8 mouse cellular contexts compared by ENCODE assay signal in genomic region chr10:121475101-121475671, GRCm38 (mm10). TPM values are rescaled to one million over a fixed set of nuclear protein-coding genes. Genes with fewer than 3 reads are reported as not detected.
A peak's percentile ranks its signal among the peaks of the same experiment; 100 is the strongest.
DNase-seq lines count a peak whose midpoint lies in the region; ATAC-seq and TF ChIP-seq lines count a peak whose summit lies in the region.

No protein-coding gene starts in this region.

- TF ChIP-seq CTCF in kidney, adult 2 months (conservative IDR thresholded peaks at IDR 0.05; ENCODE audit: insufficient read depth, insufficient read length, low read depth, low read length) = no peak

- 3% methylated on average over 31 of the region's 31 CpGs for WGBS in kidney, adult 2 months
- WGBS in heart, embryonic 14.5 days = under 1% methylated on average over 31 of the region's 31 CpGs
- 0% methylated on average over 31 of the region's 31 CpGs for WGBS in limb, embryonic 11.5 days

- peak; percentile 48 for DNase-seq in kidney, adult 2 months
- no peak for DNase-seq in kidney, adult 18-20 months
- DNase-seq in adrenal gland, adult 2 months = peak; percentile 69
- peak; percentile 36 for DNase-seq in limb, embryonic 11.5 days (ENCODE audit: low spot score)
- no peak for DNase-seq in c-Kit-positive CD71-positive TER-119-positive erythroid progenitor cells, embryonic 14.5 days (ENCODE audit: low spot score)
- no peak for DNase-seq in ovary, adult 18-20 months (ENCODE audit: low spot score)

- peak overlapping the region; percentile 73 for H3K4me2 ChIP-seq in heart, embryonic 14.5 days (ENCODE audit: low read length)
- peak overlapping the region; percentile 74 for H3K4me2 ChIP-seq in limb, embryonic 11.5 days (ENCODE audit: low read depth, severe bottlenecking)
- H3K4me2 ChIP-seq in myocyte (ENCODE audit: low read depth) = peak overlapping the region; percentile 89

- H3K27ac ChIP-seq in kidney, adult 2 months (ENCODE audit: insufficient read depth, low read depth, low read length) = peak overlapping the region; percentile 91
- H3K27ac ChIP-seq in heart, embryonic 14.5 days (replicated peaks in 1 of 2; ENCODE audit: control insufficient read depth in 1 of 2, insufficient read depth in 1 of 2, low read depth in 2 of 2, low read length in 2 of 2) = peak overlapping the region; percentile 68 to 92
- H3K27ac ChIP-seq in limb, embryonic 11.5 days (replicated peaks; ENCODE audit: low read depth, low read length) = peak overlapping the region; percentile 76

- peak overlapping the region; percentile 97 for H3K9ac ChIP-seq in heart, embryonic 14.5 days (ENCODE audit: low read length)
- H3K9ac ChIP-seq in limb, embryonic 11.5 days (ENCODE audit: low read length) = peak overlapping the region; percentile 89

- peaks cover 13% of the 10 kb centered on the region; the same call in 1 of the 2 replicates for H3K4me1 ChIP-seq in kidney, adult 2 months (ENCODE audit: control insufficient read depth, insufficient read depth, low read length)
- H3K4me1 ChIP-seq in heart, embryonic 14.5 days (ENCODE audit: control insufficient read depth in 2 of 2, insufficient read depth in 2 of 2, low read length in 2 of 2) = peaks cover 24 to 49% of the 10 kb centered on the region in 2 experiments
- peaks cover 20% of the 10 kb centered on the region for H3K4me1 ChIP-seq in limb, embryonic 11.5 days (ENCODE audit: control insufficient read depth, insufficient read depth, low read length)

- H3ac ChIP-seq in myocyte (ENCODE audit: control insufficient read depth, insufficient read length) = peak overlapping the region; percentile 62

- H3K36me3 ChIP-seq in kidney, adult 2 months (ENCODE audit: control insufficient read depth, insufficient read depth, low read length) = no peaks in the 10 kb centered on the region
- H3K36me3 ChIP-seq in heart, embryonic 14.5 days (ENCODE audit: control insufficient read depth, insufficient read depth, low read length) = no peaks in the 10 kb centered on the region
- H3K36me3 ChIP-seq in limb, embryonic 11.5 days (ENCODE audit: control insufficient read depth, insufficient read depth, low read length) = no peaks in the 10 kb centered on the region
- H3K36me3 ChIP-seq in myocyte (ENCODE audit: control insufficient read depth, insufficient read depth) = no peaks in the 10 kb centered on the region

- peak overlapping the region; percentile 76 for H3K4me3 ChIP-seq in kidney, adult 2 months (ENCODE audit: insufficient read depth, low read depth, low read length)
- peak overlapping the region; percentile 69 to 96 for H3K4me3 ChIP-seq in heart, embryonic 14.5 days (ENCODE audit: control insufficient read depth in 1 of 2, insufficient read depth in 1 of 2, low read depth in 1 of 2, low read length in 2 of 2)
- peak overlapping the region; percentile 77 for H3K4me3 ChIP-seq in limb, embryonic 11.5 days (ENCODE audit: low read depth, low read length)
- H3K4me3 ChIP-seq in myocyte = peak overlapping the region; percentile 92

- H3K9me3 ChIP-seq in heart, embryonic 14.5 days (ENCODE audit: control insufficient read depth, low read length) = no peaks in the 10 kb centered on the region
- no peaks in the 10 kb centered on the region for H3K9me3 ChIP-seq in limb, embryonic 11.5 days (ENCODE audit: control insufficient read depth, low read length)

- TF ChIP-seq POLR2A in kidney, adult 2 months (IDR thresholded peaks at IDR 0.05; ENCODE audit: low read depth, low read length) = no peak
- no peak for TF ChIP-seq POLR2A in myocyte (IDR thresholded peaks at IDR 0.05; ENCODE audit: insufficient read length, low read depth)

- H3K79me2 ChIP-seq in myocyte (ENCODE audit: control insufficient read depth, insufficient read depth) = peaks cover 47% of the 10 kb centered on the region

- no peak for ATAC-seq in heart, embryonic 14.5 days (ENCODE audit: insufficient number of reproducible peaks, insufficient read depth, low FRiP score, low read depth)
- no peak for ATAC-seq in limb, embryonic 11.5 days (ENCODE audit: insufficient number of reproducible peaks, low FRiP score, low TSS enrichment, low read depth)

- no peaks in the 10 kb centered on the region for H3K27me3 ChIP-seq in kidney, adult 2 months (replicated peaks; ENCODE audit: control insufficient read depth, insufficient read depth, low read length)
- no peaks in the 10 kb centered on the region for H3K27me3 ChIP-seq in heart, embryonic 14.5 days (ENCODE audit: control insufficient read depth, insufficient read depth, low read length)
- no peaks in the 10 kb centered on the region for H3K27me3 ChIP-seq in limb, embryonic 11.5 days (ENCODE audit: control insufficient read depth, insufficient read depth, low read length)
- H3K27me3 ChIP-seq in myocyte (ENCODE audit: control insufficient read depth, insufficient read depth, insufficient read length) = no peaks in the 10 kb centered on the region

TF ChIP-seq in myocyte, 11 proteins besides CTCF, POLR2A, EP300 and RAD21:
- TF ChIP-seq CEBPB (IDR thresholded peaks at IDR 0.05; ENCODE audit: insufficient read depth, poor library complexity, severe bottlenecking) = no peak
- TF ChIP-seq USF1 (IDR thresholded peaks at IDR 0.05; ENCODE audit: low read depth) = no peak
- TF ChIP-seq MYOG (IDR thresholded peaks at IDR 0.05; ENCODE audit: control insufficient read depth in 1 of 3, insufficient read depth in 1 of 3, insufficient read length in 2 of 3, low read depth in 2 of 3) = no peak
- TF ChIP-seq POLR2AphosphoS2 (IDR thresholded peaks at IDR 0.05; ENCODE audit: insufficient read length, low read depth) = no peak
- TF ChIP-seq SRF (IDR thresholded peaks at IDR 0.05; ENCODE audit: control insufficient read depth, insufficient read length, low read depth) = no peak
- no peak for TF ChIP-seq MYOD1 (IDR thresholded peaks at IDR 0.05; ENCODE audit: control insufficient read depth in 1 of 3, insufficient read length in 2 of 3, low read depth in 2 of 3)

RNA-seq across cellular contexts. Expression of gene Rassf3, which starts 1.0 kb away (rescaled TPM):
- 31.1 and 35.3 TPM in 2 replicates for polyA plus RNA-seq in kidney, adult 2 months (2012; rRNA removed)
- total RNA-seq in adrenal gland, adult 2 months (2021) = 10 to 100 TPM; 32.2 to 50.9 TPM
- 9.2 and 9.3 TPM in 2 replicates for polyA plus RNA-seq in adrenal gland, adult 2 months (2012; rRNA removed)
- polyA plus RNA-seq in heart, embryonic 14.5 days (2014; fragmentation: Nextera tagmentation; extraction: Ambion mirVana) = 25.1 and 25.3 TPM in 2 replicates
- polyA plus RNA-seq in limb, embryonic 11.5 days (2014; fragmentation: Nextera tagmentation; extraction: Ambion mirVana) = 16.5 and 17.2 TPM in 2 replicates
- 32.3 TPM for polyA plus RNA-seq in myocyte (2012; fragmentation: generic; extraction: Trizol)

Comparison
In these comparisons a context has a peak if more than half of its experiments do, and no peak if none do; other contexts are left out.
1. DNase-seq: peak in kidney, adult 2 months (single experiment), adrenal gland, adult 2 months (single experiment) and limb, embryonic 11.5 days (single experiment); none in kidney, adult 18-20 months (single experiment), c-Kit-positive CD71-positive TER-119-positive erythroid progenitor cells, embryonic 14.5 days (single experiment) and ovary, adult 18-20 months (single experiment).
2. Peak in every context shown above with its lines, with median percentiles within 50 percentile points of each other: H3K27ac ChIP-seq, H3K4me3 ChIP-seq and H3K4me2 ChIP-seq.